Mouse (Mus musculus): ENCODE measurements at regions not wholly inside any gene's neighbourhood (a gene's known extent, or its start where the extent isn't known, plus 50 kb on each side); places are given as distances from the start of the nearest gene placed in this dataset.

DNA sequence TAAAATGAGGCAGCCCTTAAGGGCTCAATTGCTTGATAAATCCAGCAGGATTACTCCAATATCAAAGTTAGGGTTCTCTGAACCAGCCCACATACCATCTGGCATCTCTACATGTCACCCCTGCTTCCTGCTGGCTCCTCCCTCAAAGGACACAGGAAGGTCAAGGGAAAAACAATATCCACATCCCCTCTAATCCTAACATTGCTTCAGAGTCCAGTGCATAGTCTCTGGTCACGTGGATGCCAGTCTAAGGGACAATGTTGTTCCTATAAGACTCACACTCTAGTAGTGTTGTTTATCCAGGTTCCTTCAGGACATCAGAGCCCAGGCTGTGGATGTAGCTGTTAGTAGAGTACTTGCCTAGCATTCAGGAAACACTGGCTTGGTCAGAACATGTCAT, 124.9 kb upstream of the Foxa2 start:
- ATAC-seq (ENCODE audit: poor library complexity, severe bottlenecking), result no peak

GRCm38 (mm10) chr2:148175251-148175927, 128.6 kb upstream of the Foxa2 start:
- ATAC-seq (ENCODE audit: poor library complexity, severe bottlenecking), result no peak

DNA sequence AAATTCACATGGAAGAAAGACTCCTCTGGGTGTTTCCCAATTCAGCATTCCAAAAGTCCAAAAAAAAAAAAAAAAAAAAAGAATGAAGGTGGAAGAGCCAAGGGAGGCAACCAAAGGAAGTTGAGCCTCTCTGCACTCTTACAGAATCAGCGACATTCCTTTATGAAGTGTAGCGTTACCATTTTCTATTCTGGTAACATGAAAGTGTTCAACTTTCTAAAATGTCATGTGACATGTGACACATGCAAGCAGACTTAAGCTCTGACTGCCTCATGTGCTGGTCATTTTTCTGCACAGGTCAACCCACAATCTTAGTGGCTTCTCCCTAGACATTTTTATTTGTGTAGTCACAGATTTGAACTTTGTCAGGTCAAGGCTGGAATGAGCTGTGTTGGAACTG, 133.5 kb upstream of the Foxa2 start:
- ATAC-seq (ENCODE audit: poor library complexity, severe bottlenecking), result no peak

GRCm38 (mm10) chr2:148181518-148181917, 134.7 kb upstream of the Foxa2 start:
- no peak for ATAC-seq (ENCODE audit: poor library complexity, severe bottlenecking)

DNA sequence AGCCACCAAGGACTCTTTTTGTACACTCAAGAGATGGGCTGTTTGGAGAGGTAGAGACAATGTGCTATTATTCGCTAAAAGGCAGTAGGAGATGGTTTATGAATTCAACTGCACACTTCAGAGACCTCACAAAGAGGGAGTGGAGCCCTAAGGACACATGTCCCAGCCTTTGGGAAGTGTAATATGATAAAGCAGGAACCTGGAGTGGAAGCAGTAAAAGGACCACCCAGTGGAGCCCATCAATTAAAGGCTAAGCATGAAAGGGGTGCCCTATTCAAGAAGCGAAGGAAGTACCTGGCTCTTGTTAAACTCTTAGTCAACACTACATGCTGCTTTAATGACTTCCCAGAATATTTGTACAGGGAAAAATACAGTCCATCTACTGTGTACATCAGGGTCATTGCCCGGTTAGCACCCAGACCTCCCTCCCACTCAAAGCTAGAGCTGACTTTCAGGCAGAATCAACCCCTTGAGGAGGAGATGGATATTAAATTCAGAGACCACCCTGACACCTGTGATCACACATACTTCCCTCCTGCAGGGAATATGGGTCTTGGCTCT, 135.8 kb upstream of the Foxa2 start:
- no peak for ATAC-seq (ENCODE audit: poor library complexity, severe bottlenecking)

DNA sequence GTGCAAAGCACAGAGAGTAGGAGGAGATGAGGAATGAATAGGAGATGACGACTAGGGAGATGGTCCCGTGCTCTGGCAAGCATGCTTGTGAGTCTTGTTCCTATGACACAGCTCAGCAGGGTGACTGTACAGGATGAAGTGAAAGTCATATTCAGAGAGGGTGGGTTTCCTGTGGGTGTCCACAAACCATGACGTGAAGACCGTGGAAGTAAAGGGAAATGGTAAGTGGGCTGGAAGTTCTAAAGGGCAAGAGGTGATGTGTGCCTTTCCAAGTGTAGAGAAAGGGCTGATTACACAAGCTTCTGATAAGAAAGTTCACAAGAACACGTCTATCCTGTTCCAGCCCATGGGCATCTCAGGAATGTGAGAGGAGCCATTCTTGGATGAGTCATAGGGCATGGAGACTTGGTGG, 138.0 kb upstream of the Foxa2 start:
- 0 out of 2 replicates have a peak, but pooled peaks have one; percentile 24 for ATAC-seq (ENCODE audit: poor library complexity, severe bottlenecking)

DNA sequence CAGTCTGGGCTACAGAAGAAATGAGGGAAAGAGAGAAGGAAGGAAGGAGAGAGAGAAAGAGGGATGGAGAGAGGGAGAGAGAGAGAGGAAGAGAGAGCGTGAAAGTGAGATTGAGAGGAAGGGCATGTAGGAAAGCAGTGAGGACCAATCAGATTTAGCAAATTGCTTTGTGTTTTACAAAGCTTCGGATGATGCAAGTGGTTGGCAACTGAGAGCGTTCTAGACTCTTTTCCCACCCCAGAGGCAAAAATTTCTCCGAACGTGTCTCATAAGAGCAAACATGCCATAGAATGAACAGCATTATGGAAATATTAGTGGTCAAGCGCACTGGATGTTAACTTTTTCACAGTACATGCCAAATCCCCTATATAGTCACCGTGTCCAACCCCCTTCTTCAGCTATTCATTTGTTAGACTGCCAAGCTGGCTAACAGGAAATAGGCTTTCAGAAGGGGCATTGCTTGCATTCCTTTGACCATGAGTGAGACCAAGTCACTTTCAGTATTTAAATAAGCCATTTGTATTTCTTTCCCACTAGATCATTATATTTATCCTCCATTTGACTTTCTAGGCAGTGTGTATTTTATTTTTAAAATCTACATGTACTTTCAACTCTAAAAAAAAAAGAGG, 139.7 kb upstream of the Foxa2 start:
- no peak for ATAC-seq (ENCODE audit: poor library complexity, severe bottlenecking)

GRCm38 (mm10) chr2:148188865-148189264, 142.1 kb upstream of the Foxa2 start:
- no peak for ATAC-seq (ENCODE audit: poor library complexity, severe bottlenecking)

GRCm38 (mm10) chr2:148189287-148189686, 142.5 kb upstream of the Foxa2 start:
- no peak for ATAC-seq (ENCODE audit: poor library complexity, severe bottlenecking)

GRCm38 (mm10) chr2:148192946-148193345, 146.2 kb upstream of the Foxa2 start:
- ATAC-seq (ENCODE audit: poor library complexity, severe bottlenecking), result no peak

DNA sequence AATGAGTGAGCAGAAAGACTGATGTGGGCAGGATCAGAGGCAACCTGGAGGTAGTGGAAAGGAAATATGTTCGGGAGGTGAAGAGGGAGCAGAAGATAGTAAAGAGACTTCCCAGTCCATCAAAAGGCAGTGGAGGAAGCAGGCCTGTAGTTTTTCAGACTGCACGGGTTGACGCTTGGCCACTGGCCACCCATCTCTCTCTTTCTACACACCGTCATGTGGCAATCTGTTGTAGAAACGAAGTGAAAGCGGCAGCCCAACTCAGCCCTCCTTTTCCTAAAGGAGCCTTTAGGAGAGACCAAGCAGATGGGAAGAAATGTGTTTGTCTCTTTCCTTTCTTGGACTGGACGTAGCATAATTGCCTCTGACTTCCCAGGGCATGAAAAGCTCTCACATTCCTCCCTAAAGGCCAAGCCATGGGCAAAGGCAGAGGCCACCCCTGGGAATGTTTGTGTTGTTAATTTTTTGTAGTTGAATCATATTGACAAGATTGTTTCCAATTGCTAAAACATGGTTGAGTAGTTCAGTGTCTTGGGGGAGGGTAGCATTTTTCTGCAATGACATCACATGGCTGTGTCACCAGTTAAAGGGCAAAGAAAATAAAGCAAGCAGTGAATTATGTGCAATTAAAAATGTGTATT, 150.7 kb upstream of the Foxa2 start:
- ATAC-seq (ENCODE audit: poor library complexity, severe bottlenecking), result no peak

GRCm38 (mm10) chr2:148206633-148207032, 159.9 kb upstream of the Foxa2 start:
- ATAC-seq (ENCODE audit: poor library complexity, severe bottlenecking), result no peak

- ATAC-seq (ENCODE audit: poor library complexity, severe bottlenecking), result no peak
These were observed 164.0 kb upstream of the Foxa2 start for GRCm38 (mm10) chr2:148210813-148211212.

- ATAC-seq (ENCODE audit: poor library complexity, severe bottlenecking), result no peak
These were observed 170.4 kb upstream of the Foxa2 start for GRCm38 (mm10) chr2:148217136-148217535.

GRCm38 (mm10) chr2:148233691-148234300, 161.3 kb upstream of the Sstr4 start:
- ATAC-seq (ENCODE audit: poor library complexity, severe bottlenecking), result no peak

- no peak for ATAC-seq (ENCODE audit: poor library complexity, severe bottlenecking)
These were observed 158.0 kb upstream of the Sstr4 start for GRCm38 (mm10) chr2:148237121-148237520.

GRCm38 (mm10) chr2:148239046-148239445, 156.1 kb upstream of the Sstr4 start:
- ATAC-seq (ENCODE audit: poor library complexity, severe bottlenecking), result no peak

- no peak for ATAC-seq (ENCODE audit: poor library complexity, severe bottlenecking)
These were observed 152.9 kb upstream of the Sstr4 start for GRCm38 (mm10) chr2:148242242-148242641.

DNA sequence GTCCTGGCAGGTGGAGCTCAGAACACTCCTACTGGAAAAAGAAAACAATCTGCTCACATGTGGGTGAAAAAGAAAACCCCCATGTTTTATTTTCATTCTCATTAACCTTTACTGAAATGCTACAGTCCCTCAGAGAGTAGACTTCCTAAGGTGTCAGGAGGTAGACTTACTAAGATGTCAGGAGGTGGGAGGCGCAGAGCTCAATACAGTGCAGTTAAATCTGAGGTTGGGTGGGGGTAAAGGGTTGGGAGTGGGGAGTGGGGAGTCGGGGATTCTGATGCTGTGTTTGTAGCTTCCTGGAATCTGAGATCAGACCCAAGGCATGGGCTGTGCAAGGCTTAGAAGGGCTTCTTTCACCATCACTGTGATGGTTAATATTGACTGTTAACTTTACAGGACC, 149.6 kb upstream of the Sstr4 start:
- no peak for ATAC-seq (ENCODE audit: poor library complexity, severe bottlenecking)

GRCm38 (mm10) chr2:148250902-148251301, 144.2 kb upstream of the Sstr4 start:
- ATAC-seq (ENCODE audit: poor library complexity, severe bottlenecking), result no peak

GRCm38 (mm10) chr2:148255662-148256061, 139.5 kb upstream of the Sstr4 start:
- no peak for ATAC-seq (ENCODE audit: poor library complexity, severe bottlenecking)

Measured in megakaryocyte, adult 5-6 weeks (primary cell).